Mouse (Mus musculus) heart, embryonic 13.5 days (tissue): ENCODE measurements around the gene Klk6. TPM values are rescaled to one million over a fixed set of nuclear protein-coding genes. Genes with fewer than 3 reads are reported as not detected.

Experiments
- ATAC-seq: fragments of 200-750 bp; cut with Nextera tagmentation; 2 replicates; pipeline ENCODE4 v1.8.0; 2017; ENCODE audit warnings: moderate TSS enrichment; ENCODE audit not compliant: insufficient number of reproducible peaks, low FRiP score, low TSS enrichment; ENCODE audit errors: extremely low read depth
- H3K27ac ChIP-seq: fragments of 300-500 bp; sonication (generic); replicated peaks from 2 replicates; pipeline ENCODE4 v1.5.1; 2015; ENCODE audit warnings: moderate library complexity, mild to moderate bottlenecking, inconsistent platforms
- H3K27me3 ChIP-seq: fragments of 300-500 bp; sonication (generic); replicated peaks from 2 replicates; pipeline ENCODE4 v1.6.1; 2015; ENCODE audit warnings: mild to moderate bottlenecking, inconsistent platforms
- H3K36me3 ChIP-seq: fragments of 300-500 bp; sonication (generic); 2 replicates; pipeline ENCODE4 v1.6.1; 2015; ENCODE audit warnings: mild to moderate bottlenecking, inconsistent platforms
- H3K4me1 ChIP-seq: fragments of 300-500 bp; sonication (generic); 2 replicates; pipeline ENCODE4 v1.6.1; 2015; ENCODE audit warnings: inconsistent platforms
- H3K4me2 ChIP-seq: fragments of 300-500 bp; sonication (generic); 2 replicates; pipeline ENCODE4 v1.6.1; 2015; ENCODE audit warnings: inconsistent platforms, mild to moderate bottlenecking, moderate library complexity
- H3K4me3 ChIP-seq: fragments of 300-500 bp; sonication (generic); 2 replicates; pipeline ENCODE4 v1.5.1; 2015; ENCODE audit warnings: moderate library complexity, mild to moderate bottlenecking, inconsistent platforms
- H3K9ac ChIP-seq: fragments of 300-500 bp; sonication (generic); 2 replicates; pipeline ENCODE4 v1.6.1; 2015; ENCODE audit warnings: inconsistent platforms, mild to moderate bottlenecking, moderate library complexity
- H3K9me3 ChIP-seq: fragments of 300-500 bp; sonication (generic); 2 replicates; pipeline ENCODE4 v1.6.1; 2016; ENCODE audit warnings: inconsistent platforms
- WGBS: fragments of 180-500 bp; shearing (Covaris S2); methylation state at CpG from one replicate; pipeline ENCODE4 v1.1.7; 2015; ENCODE audit warnings: mixed read lengths; 5-methylcytosine and 5-hydroxymethylcytosine counted together
- polyA plus RNA-seq: library from polyadenylated mRNA; unstranded; fragments of >200 nt; fragmentation: Nextera tagmentation; extraction: Ambion mirVana; gene quantifications from 2 replicates; pipeline ENCODE4 v1.2.1, GENCODE M21; 2015

The Klk6 gene
- polyA plus RNA-seq, 1 experiment from 2014 or later = not detected

- Histone ChIP-seq H3K4me1 (no peaks in the 10 kb centered on the region), H3K27ac (no peak overlapping the region), H3K27me3 (peaks cover 17% of the 10 kb centered on the region), H3K4me3 (no peak overlapping the region), H3K36me3 (no peaks in the 10 kb centered on the region), H3K9ac (no peak overlapping the region), H3K4me2 (no peak overlapping the region), H3K9me3 (no peaks in the 10 kb centered on the region)
- ATAC-seq = no peak
- WGBS = 56% methylated on average over 3 of the region's 3 CpGs
Observed at GRCm38 (mm10) chr7:43788096-43788495, 36.2 kb upstream of the Klk6 start.

- no peak overlapping the region for H3K9ac ChIP-seq
- no peak for ATAC-seq
- H3K4me3 ChIP-seq = no peak overlapping the region
- no peaks in the 10 kb centered on the region for H3K9me3 ChIP-seq
- WGBS = 66% methylated on average over 2 of the region's 2 CpGs
- no peaks in the 10 kb centered on the region for H3K36me3 ChIP-seq
- H3K4me2 ChIP-seq = no peak overlapping the region
- no peak overlapping the region for H3K27ac ChIP-seq
- H3K27me3 ChIP-seq = peaks cover 9% of the 10 kb centered on the region
- no peaks in the 10 kb centered on the region for H3K4me1 ChIP-seq
Observed at GRCm38 (mm10) chr7:43789295-43789694, 35.0 kb upstream of the Klk6 start.

- Histone ChIP-seq H3K4me2 (no peak within 1 kb of the TSS), H3K4me3 (no peak within 1 kb of the TSS), H3K27me3 (peaks cover 23% of the 10 kb centered on the region), H3K9me3 (no peaks in the 10 kb centered on the region), H3K36me3 (no peaks in the 10 kb centered on the region), H3K27ac (no peak within 1 kb of the TSS), H3K4me1 (peaks cover 6% of the 10 kb centered on the region), H3K9ac (no peak within 1 kb of the TSS)
- ATAC-seq = no peak
- 63% methylated on average over 7 of the region's 7 CpGs for WGBS
Observed at GRCm38 (mm10) chr7:43791591-43791990, 32.7 kb upstream of the Klk6 start, which contains the start of gene Klk9. Gene Klk9 (plus strand): TSS chr7:43791891.

- no peaks in the 10 kb centered on the region for H3K9me3 ChIP-seq
- peaks cover 50% of the 10 kb centered on the region for H3K27me3 ChIP-seq
- ATAC-seq = no peak
- peaks cover 17% of the 10 kb centered on the region for H3K4me1 ChIP-seq
- H3K4me2 ChIP-seq = peak overlapping the region; percentile 83
- H3K4me3 ChIP-seq = peak overlapping the region; percentile 59
- H3K36me3 ChIP-seq = no peaks in the 10 kb centered on the region
- peak overlapping the region; percentile 76 for H3K9ac ChIP-seq
- H3K27ac ChIP-seq = no peak overlapping the region
- WGBS = 6% methylated on average over 8 of the region's 8 CpGs
Observed at GRCm38 (mm10) chr7:43796355-43796754, 27.9 kb upstream of the Klk6 start.

GRCm38 (mm10) chr7:43797333-43797769 lies 26.9 kb upstream of the Klk6 start, which contains the start of gene Klk8:
Gene Klk8 (plus strand): TSS chr7:43797577.
- H3K9ac ChIP-seq = peak within 1 kb of the TSS; percentile 76
- H3K27me3 ChIP-seq = peaks cover 50% of the 10 kb centered on the region
- H3K27ac ChIP-seq = no peak within 1 kb of the TSS
- ATAC-seq = no peak
- H3K9me3 ChIP-seq = no peaks in the 10 kb centered on the region
- peak within 1 kb of the TSS; percentile 59 for H3K4me3 ChIP-seq
- H3K4me2 ChIP-seq = peak within 1 kb of the TSS; percentile 83
- WGBS = 1% methylated on average over 28 of the region's 28 CpGs
- H3K4me1 ChIP-seq = peaks cover 17% of the 10 kb centered on the region
- no peaks in the 10 kb centered on the region; the same call in 1 of the 2 replicates for H3K36me3 ChIP-seq

GRCm38 (mm10) chr7:43797844-43798462 lies 26.3 kb upstream of the Klk6 start:
- peaks cover 50% of the 10 kb centered on the region for H3K27me3 ChIP-seq
- peak overlapping the region; percentile 83 for H3K4me2 ChIP-seq
- H3K9ac ChIP-seq = peak overlapping the region; percentile 76; the same call in 1 of the 2 replicates
- no peak overlapping the region for H3K27ac ChIP-seq
- peak; percentile 44; the same call in 1 of the 2 replicates for ATAC-seq
- H3K4me3 ChIP-seq = peak overlapping the region; percentile 59
- peaks cover 17% of the 10 kb centered on the region for H3K4me1 ChIP-seq
- no peaks in the 10 kb centered on the region for H3K9me3 ChIP-seq
- 32% methylated on average over 13 of the region's 13 CpGs for WGBS
- H3K36me3 ChIP-seq = no peaks in the 10 kb centered on the region; the same call in 1 of the 2 replicates

GRCm38 (mm10) chr7:43799876-43800275 lies 24.4 kb upstream of the Klk6 start:
- no peak for ATAC-seq
- Histone ChIP-seq H3K36me3 (no peaks in the 10 kb centered on the region; the same call in 1 of the 2 replicates), H3K4me3 (no peak overlapping the region), H3K4me2 (no peak overlapping the region), H3K9me3 (no peaks in the 10 kb centered on the region), H3K27ac (no peak overlapping the region), H3K9ac (no peak overlapping the region), H3K4me1 (peaks cover 17% of the 10 kb centered on the region), H3K27me3 (peaks cover 43% of the 10 kb centered on the region)
- WGBS = 63% methylated on average over 7 of the region's 7 CpGs

- H3K4me1 ChIP-seq = no peaks in the 10 kb centered on the region
- no peak within 1 kb of the TSS for H3K9ac ChIP-seq
- H3K27me3 ChIP-seq = peaks cover 9% of the 10 kb centered on the region
- H3K4me3 ChIP-seq = no peak within 1 kb of the TSS
- no peak within 1 kb of the TSS for H3K27ac ChIP-seq
- no peaks in the 10 kb centered on the region for H3K36me3 ChIP-seq
- ATAC-seq = no peak
- H3K9me3 ChIP-seq = no peaks in the 10 kb centered on the region
- WGBS = 45% methylated on average over 5 of the region's 5 CpGs
- H3K4me2 ChIP-seq = no peak within 1 kb of the TSS
Observed at GRCm38 (mm10) chr7:43810994-43811393, 13.3 kb upstream of the Klk6 start, which contains the start of gene Klk7. Gene Klk7 (plus strand): TSS chr7:43811294.

GRCm38 (mm10) chr7:43815211-43815610 lies 9.1 kb upstream of the Klk6 start:
- H3K27ac ChIP-seq = no peak overlapping the region
- WGBS = 76% methylated on average over 7 of the region's 7 CpGs
- H3K27me3 ChIP-seq = peaks cover 9% of the 10 kb centered on the region
- no peak overlapping the region for H3K4me3 ChIP-seq
- no peak for ATAC-seq
- no peaks in the 10 kb centered on the region for H3K36me3 ChIP-seq
- no peaks in the 10 kb centered on the region for H3K9me3 ChIP-seq
- H3K9ac ChIP-seq = no peak overlapping the region
- H3K4me1 ChIP-seq = no peaks in the 10 kb centered on the region
- H3K4me2 ChIP-seq = no peak overlapping the region

- H3K9ac ChIP-seq = no peak overlapping the region
- peaks cover 9% of the 10 kb centered on the region; the same call in 1 of the 2 replicates for H3K27me3 ChIP-seq
- no peaks in the 10 kb centered on the region for H3K9me3 ChIP-seq
- H3K27ac ChIP-seq = no peak overlapping the region
- H3K4me2 ChIP-seq = no peak overlapping the region
- H3K4me1 ChIP-seq = no peaks in the 10 kb centered on the region
- ATAC-seq = no peak
- H3K36me3 ChIP-seq = no peaks in the 10 kb centered on the region
- H3K4me3 ChIP-seq = no peak overlapping the region
Observed at GRCm38 (mm10) chr7:43816746-43817145, 7.6 kb upstream of the Klk6 start.

GRCm38 (mm10) chr7:43821581-43821980 lies 2.7 kb upstream of the Klk6 start:
- Histone ChIP-seq H3K4me1 (no peaks in the 10 kb centered on the region), H3K27ac (no peak overlapping the region), H3K9ac (no peak overlapping the region), H3K36me3 (no peaks in the 10 kb centered on the region), H3K4me2 (no peak overlapping the region), H3K27me3 (no peaks in the 10 kb centered on the region), H3K4me3 (no peak overlapping the region), H3K9me3 (no peaks in the 10 kb centered on the region)
- 78% methylated on average over 7 of the region's 7 CpGs for WGBS
- ATAC-seq = no peak

- Histone ChIP-seq H3K9me3 (no peaks in the 10 kb centered on the region), H3K4me3 (no peak overlapping the region), H3K27ac (no peak overlapping the region), H3K4me2 (no peak overlapping the region), H3K27me3 (no peaks in the 10 kb centered on the region), H3K36me3 (no peaks in the 10 kb centered on the region), H3K9ac (no peak overlapping the region), H3K4me1 (no peaks in the 10 kb centered on the region)
- no peak for ATAC-seq
- WGBS = 75% methylated on average over 5 of the region's 5 CpGs
Observed at GRCm38 (mm10) chr7:43826056-43826455, 1.8 kb downstream of the Klk6 start.
